Mouse (Mus musculus) left cerebral cortex, postnatal 25 days (tissue): Measurements from ENCODE around the gene Crtap. TPM values are rescaled to one million over a fixed set of nuclear protein-coding genes. Genes with fewer than 3 reads are reported as not detected.

Experiments
- DNase-seq, 2 experiments: peaks; one replicate each; pipeline ENCODE4 v3.0.0; 2022; ENCODE audit warnings: low spot score in 2 of 2, mixed read lengths in 1 of 2
- intact Hi-C: fragments of 180-260 bp; cut with DNase I; formaldehyde crosslinking; loops from one replicate; pipeline ENCODE4 v1.15.1; 2025
- total RNA-seq, 2 experiments: library from RNA; stranded (reverse); gene quantifications; 2 replicates each; pipeline ENCODE4 v1.2.3; 2021

Crtap gene
- total RNA-seq = 1 to 10 TPM; 5.9 to 7.1 TPM

DNA sequence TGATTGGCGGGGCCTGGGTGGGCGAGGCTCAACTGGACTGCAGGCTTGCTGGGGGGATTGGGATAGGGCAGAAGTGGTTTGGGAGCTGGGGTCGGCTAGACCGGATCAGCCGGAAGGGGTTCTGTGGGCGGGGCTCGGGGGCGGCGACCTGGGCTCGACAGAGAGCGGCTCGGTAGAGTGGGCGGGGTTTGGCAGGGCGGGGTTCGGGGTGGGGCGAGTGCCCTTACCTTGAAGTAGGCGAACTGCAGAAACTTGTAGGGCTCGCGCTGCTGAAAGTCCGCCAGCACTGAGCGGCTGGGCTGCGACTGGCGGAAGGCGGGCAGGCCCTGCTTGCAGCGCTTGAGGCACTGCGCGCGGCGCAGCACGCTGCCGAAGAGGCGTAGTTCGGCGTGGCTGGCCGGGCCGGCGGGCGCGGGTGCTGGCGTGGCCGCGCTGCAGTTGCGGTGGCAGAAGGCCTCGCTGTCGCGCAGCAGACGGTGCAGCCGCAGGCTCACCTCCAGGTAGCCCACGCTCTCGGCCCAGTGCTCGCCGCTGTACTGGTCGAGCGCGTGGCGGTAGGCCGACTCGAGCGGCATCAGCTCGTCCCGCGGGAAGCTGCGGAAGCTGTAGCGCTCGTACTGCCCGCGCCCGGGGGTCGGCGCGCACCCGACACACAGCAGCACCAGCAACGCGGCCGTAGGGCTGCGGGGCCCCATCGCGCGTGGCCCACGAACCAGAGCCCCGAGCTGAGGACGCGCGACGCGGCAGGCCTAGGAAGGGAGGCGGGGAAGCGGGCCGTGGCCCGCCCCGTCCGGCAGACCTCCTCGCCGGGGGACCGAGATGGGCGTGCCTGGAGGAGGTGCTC lies at the start of gene Crtap:
Gene Crtap (minus strand): TSS at position 771 of the 844 bp plus-strand sequence.
- intact Hi-C loops = no loop called here
- peak; percentile 42 to 48 for DNase-seq

GRCm38 (mm10) chr9:114435668-114436067 lies 45.2 kb upstream of the Crtap start:
- intact Hi-C loops = no loop called here
- DNase-seq = no peak

DNA sequence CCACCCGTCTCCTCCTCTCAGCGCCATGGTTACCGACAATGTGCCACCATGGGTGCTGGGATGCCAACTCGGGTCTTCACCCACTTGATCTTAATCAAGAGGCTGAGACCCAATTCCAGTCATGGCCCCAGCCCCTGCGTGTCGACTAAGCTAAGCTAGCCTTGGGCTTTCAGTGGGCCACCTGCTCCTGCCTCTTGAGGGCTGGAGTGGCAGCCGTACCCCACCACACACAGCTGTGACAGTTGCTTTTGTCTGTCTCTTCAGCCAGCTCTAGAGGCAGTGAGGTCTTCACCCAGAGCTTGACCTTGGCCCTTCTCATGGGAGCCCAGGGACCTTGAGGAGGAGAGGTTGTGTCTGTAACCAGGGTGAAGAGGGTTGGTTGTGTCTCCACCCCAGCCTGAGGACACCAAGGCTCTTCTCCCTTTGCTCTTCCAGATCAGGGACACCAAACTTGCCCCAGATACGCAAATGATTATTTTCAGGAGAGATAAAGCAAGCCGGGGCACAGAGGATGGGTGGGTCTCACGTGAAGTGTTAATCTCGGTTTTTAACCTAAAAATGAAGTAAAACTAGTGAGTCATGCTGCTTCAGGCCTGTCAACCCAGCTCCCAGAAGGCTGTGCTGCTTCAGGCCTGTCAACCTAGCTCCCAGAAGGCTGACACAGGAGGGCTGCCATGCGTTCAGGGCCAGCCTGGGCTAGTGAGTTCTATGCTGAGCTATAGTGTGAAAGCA lies 37.8 kb upstream of the Crtap start:
- intact Hi-C loops = no loop called here
- DNase-seq = no peak

GRCm38 (mm10) chr9:114427425-114427824 lies 37.0 kb upstream of the Crtap start:
- intact Hi-C loops = no loop called here

GRCm38 (mm10) chr9:114426201-114426600 lies 35.7 kb upstream of the Crtap start:
- DNase-seq = no peak
- intact Hi-C loops = no loop called here

More at GRCm38 (mm10) chr9:114427425-114427824, 37.0 kb upstream of the Crtap start:
- DNase-seq = no peak

- intact Hi-C loops = no loop called here
- DNase-seq = no peak
Observed at GRCm38 (mm10) chr9:114425576-114425975, 35.1 kb upstream of the Crtap start.

- intact Hi-C loops = no loop called here
- no peak for DNase-seq
Observed at GRCm38 (mm10) chr9:114421797-114422196, 31.3 kb upstream of the Crtap start.

DNA sequence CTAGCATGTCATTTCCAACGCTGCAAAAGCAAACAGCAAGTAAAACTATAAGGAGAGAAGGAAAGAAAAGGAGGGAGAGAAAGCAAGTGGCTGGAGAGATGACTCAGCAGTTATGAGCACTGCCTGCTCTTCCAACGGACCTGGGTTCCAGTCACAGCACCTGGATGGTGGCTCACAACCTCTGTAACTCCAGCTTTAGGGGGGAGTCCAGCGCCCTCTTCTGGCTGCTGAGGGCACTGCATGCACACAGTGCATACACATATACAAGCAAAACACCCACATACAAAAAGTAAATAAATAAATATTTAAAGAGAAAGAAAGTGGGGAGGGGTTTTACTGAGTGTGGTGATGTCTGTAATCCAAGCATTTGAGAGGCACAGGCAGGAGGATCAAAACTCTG lies 30.6 kb upstream of the Crtap start:
- intact Hi-C loops = no loop called here
- no peak for DNase-seq

- intact Hi-C loops = no loop called here
- no peak for DNase-seq
Observed at GRCm38 (mm10) chr9:114420443-114420842, 30.0 kb upstream of the Crtap start.

GRCm38 (mm10) chr9:114418187-114418586 lies 27.7 kb upstream of the Crtap start:
- DNase-seq = peak in 1 of 2 experiments; percentile 24

GRCm38 (mm10) chr9:114416646-114417517 lies 26.4 kb upstream of the Crtap start:
- intact Hi-C loops = loop anchor here (5.0 kb wide), 1 partner anchor 165 kb away; no protein-coding TSS in a partner anchor

More at GRCm38 (mm10) chr9:114418187-114418586, 27.7 kb upstream of the Crtap start:
- intact Hi-C loops = loop anchor here (5.0 kb wide), 1 partner anchor 164 kb away; no protein-coding TSS in a partner anchor

DNA sequence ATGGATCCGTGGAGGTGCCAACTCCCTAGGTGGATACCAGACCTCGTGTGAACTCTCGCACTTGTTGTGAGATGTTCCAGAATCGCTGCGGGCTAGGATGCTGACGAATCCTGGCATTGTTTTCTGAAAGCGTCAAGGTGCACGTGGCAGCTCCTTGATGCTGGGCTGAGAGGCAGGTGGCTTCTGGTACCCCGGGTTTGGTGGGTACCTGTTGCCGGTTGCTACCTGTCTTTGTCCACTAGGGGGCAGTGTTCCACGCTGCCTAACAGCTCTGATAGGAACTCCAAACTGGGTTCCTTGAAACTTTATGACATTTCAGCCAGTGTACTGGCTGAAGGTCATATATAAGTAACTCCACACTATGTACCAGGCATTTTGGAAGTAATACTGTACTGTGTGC lies 25.2 kb upstream of the Crtap start:
- intact Hi-C loops = loop anchor here (2.0 to 5.0 kb wide), 2 partner anchors 83 to 167 kb away; no protein-coding TSS in a partner anchor

More at GRCm38 (mm10) chr9:114416646-114417517, 26.4 kb upstream of the Crtap start:
- no peak for DNase-seq

GRCm38 (mm10) chr9:114413866-114414265 lies 23.4 kb upstream of the Crtap start:
- intact Hi-C loops = loop anchor here (2.0 kb wide), 1 partner anchor 85 kb away; no protein-coding TSS in a partner anchor
- DNase-seq = no peak

More for the DNA sequence above, 25.2 kb upstream of the Crtap start:
- DNase-seq = peak; percentile 27 to 42

DNA sequence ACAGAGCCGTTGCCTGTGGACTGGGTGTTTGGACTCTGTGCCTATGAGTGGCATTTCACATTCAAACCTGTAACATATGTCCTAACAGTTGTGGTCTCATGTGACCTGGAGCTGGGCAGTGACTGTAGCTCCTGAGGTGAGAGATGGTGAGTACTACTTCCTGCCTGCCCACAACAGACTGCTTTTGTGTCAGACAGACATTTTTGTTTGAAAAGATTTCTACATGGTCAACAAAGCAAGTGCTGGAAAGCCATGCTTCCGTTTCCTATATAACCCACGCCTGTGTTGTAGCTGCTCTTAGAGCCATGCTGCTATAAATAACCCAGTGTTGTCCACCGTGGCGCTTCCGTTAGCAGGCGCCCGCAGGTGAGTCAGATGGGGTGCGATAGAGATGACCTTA lies 21.9 kb upstream of the Crtap start:
- intact Hi-C loops = no loop called here
- DNase-seq = no peak

- DNase-seq = no peak
- intact Hi-C loops = no loop called here
Observed at GRCm38 (mm10) chr9:114411295-114411694, 20.8 kb upstream of the Crtap start.

GRCm38 (mm10) chr9:114410313-114410862 lies 19.9 kb upstream of the Crtap start:
- intact Hi-C loops = no loop called here
- DNase-seq = no peak

GRCm38 (mm10) chr9:114407676-114408075 lies 17.2 kb upstream of the Crtap start:
- no peak for DNase-seq

GRCm38 (mm10) chr9:114401685-114402080 lies 11.2 kb upstream of the Crtap start:
- intact Hi-C loops = no loop called here
- no peak for DNase-seq

More at GRCm38 (mm10) chr9:114407676-114408075, 17.2 kb upstream of the Crtap start:
- intact Hi-C loops = no loop called here
